Mouse (Mus musculus): Measurements from ENCODE around the gene Fbxo11. TPM values are rescaled to one million over a fixed set of nuclear protein-coding genes. Genes with fewer than 3 reads are reported as not detected.

The Fbxo11 gene
- total and polyA plus RNA-seq, 2 experiments from 2014 or later: 8.7 to 11.4 TPM

DNA sequence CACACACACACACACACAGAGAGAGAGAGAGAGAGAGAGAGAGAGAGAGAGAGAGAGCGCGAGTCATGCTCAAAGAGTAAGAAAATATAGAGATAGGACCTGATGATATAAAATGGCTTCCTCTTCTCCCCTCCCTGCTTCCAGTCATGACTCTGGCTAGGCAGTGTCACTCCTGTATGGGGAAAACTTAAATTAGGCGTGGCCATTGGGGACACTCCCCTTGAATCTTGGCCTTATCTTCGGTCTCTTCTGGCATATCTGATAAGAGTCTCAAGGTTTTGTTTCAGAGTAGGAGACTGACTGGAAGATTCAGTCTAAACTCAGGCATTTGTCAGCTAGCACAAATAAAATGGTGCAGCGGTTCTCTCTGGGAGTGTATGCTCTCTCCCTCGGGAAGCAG lies 16.4 kb upstream of the Fbxo11 start:
- Histone ChIP-seq H3K4me3 (ENCODE audit: low read depth, low read length) (no peak overlapping the region), H3K9ac (replicated peaks; ENCODE audit: low read depth, low read length) (no peak overlapping the region), H3K4me2 (ENCODE audit: low read depth, low read length) (no peak overlapping the region), H3K27me3 (ENCODE audit: control insufficient read depth, insufficient read depth, low read length) (no peaks in the 10 kb centered on the region), H3K4me1 (ENCODE audit: control insufficient read depth, insufficient read depth) (no peaks in the 10 kb centered on the region), H3K9me3 (replicated peaks; ENCODE audit: control insufficient read depth, low read length) (no peaks in the 10 kb centered on the region), H3K36me3 (replicated peaks; ENCODE audit: control insufficient read depth, insufficient read depth, low read length) (no peaks in the 10 kb centered on the region), H3K27ac (ENCODE audit: low read depth) (no peak overlapping the region)
- WGBS: 81% methylated on average over 6 of the region's 6 CpGs
- DNase-seq (ENCODE audit: low spot score) (no peak), ATAC-seq (ENCODE audit: insufficient read depth, low read depth) (no peak)
- TF ChIP-seq CTCF (IDR thresholded peaks at IDR 0.05; ENCODE audit: low read depth) (no peak), EP300 (IDR thresholded peaks at IDR 0.05; ENCODE audit: low read depth) (no peak)

GRCm38 (mm10) chr17:88079771-88080170 lies 14.7 kb upstream of the Fbxo11 start:
- no peaks in the 10 kb centered on the region for H3K36me3 ChIP-seq (replicated peaks; ENCODE audit: control insufficient read depth, insufficient read depth, low read length)
- H3K4me1 ChIP-seq (ENCODE audit: control insufficient read depth, insufficient read depth): no peaks in the 10 kb centered on the region
- no peak overlapping the region for H3K4me2 ChIP-seq (ENCODE audit: low read depth, low read length)
- H3K9ac ChIP-seq (replicated peaks; ENCODE audit: low read depth, low read length): no peak overlapping the region
- no peaks in the 10 kb centered on the region for H3K9me3 ChIP-seq (replicated peaks; ENCODE audit: control insufficient read depth, low read length)
- TF ChIP-seq CTCF (IDR thresholded peaks at IDR 0.05; ENCODE audit: low read depth): no peak
- no peak for TF ChIP-seq EP300 (IDR thresholded peaks at IDR 0.05; ENCODE audit: low read depth)
- WGBS: 84% methylated on average over 8 of the region's 8 CpGs
- H3K4me3 ChIP-seq (ENCODE audit: low read depth, low read length): no peak overlapping the region
- no peaks in the 10 kb centered on the region for H3K27me3 ChIP-seq (ENCODE audit: control insufficient read depth, insufficient read depth, low read length)
- DNase-seq (ENCODE audit: low spot score) (no peak), ATAC-seq (ENCODE audit: insufficient read depth, low read depth) (no peak)
- no peak overlapping the region for H3K27ac ChIP-seq (ENCODE audit: low read depth)

DNA sequence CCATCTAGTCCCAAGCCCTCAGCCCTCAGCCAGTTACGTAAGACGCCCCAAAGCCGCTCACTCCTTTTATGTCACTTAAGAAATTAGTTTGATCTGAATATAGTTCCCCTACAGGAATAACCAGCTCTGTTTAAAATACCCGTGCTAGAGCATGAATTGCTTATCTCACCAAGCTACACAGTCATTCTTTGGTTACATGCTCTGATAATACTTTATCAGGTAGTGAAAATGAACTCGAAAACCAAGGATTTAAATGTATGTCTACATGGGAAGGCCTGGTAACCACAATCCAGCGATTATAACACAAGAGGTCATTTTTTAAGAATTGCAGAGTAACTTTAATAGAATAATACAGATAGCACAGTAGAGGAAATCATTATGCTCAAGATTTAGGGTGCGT lies 7.0 kb upstream of the Fbxo11 start:
- TF ChIP-seq CTCF (IDR thresholded peaks at IDR 0.05; ENCODE audit: low read depth) (no peak), EP300 (IDR thresholded peaks at IDR 0.05; ENCODE audit: low read depth) (no peak)
- H3K36me3 ChIP-seq (replicated peaks; ENCODE audit: control insufficient read depth, insufficient read depth, low read length): no peaks in the 10 kb centered on the region
- 76% methylated on average over 7 of the region's 7 CpGs for WGBS
- DNase-seq (ENCODE audit: low spot score) (no peak), ATAC-seq (ENCODE audit: insufficient read depth, low read depth) (no peak)
- H3K4me3 ChIP-seq (ENCODE audit: low read depth, low read length): no peak overlapping the region
- no peak overlapping the region for H3K9ac ChIP-seq (replicated peaks; ENCODE audit: low read depth, low read length)
- no peaks in the 10 kb centered on the region for H3K27me3 ChIP-seq (ENCODE audit: control insufficient read depth, insufficient read depth, low read length)
- no peaks in the 10 kb centered on the region for H3K4me1 ChIP-seq (ENCODE audit: control insufficient read depth, insufficient read depth)
- no peak overlapping the region for H3K27ac ChIP-seq (ENCODE audit: low read depth)
- no peak overlapping the region for H3K4me2 ChIP-seq (ENCODE audit: low read depth, low read length)
- H3K9me3 ChIP-seq (replicated peaks; ENCODE audit: control insufficient read depth, low read length): no peaks in the 10 kb centered on the region

DNA sequence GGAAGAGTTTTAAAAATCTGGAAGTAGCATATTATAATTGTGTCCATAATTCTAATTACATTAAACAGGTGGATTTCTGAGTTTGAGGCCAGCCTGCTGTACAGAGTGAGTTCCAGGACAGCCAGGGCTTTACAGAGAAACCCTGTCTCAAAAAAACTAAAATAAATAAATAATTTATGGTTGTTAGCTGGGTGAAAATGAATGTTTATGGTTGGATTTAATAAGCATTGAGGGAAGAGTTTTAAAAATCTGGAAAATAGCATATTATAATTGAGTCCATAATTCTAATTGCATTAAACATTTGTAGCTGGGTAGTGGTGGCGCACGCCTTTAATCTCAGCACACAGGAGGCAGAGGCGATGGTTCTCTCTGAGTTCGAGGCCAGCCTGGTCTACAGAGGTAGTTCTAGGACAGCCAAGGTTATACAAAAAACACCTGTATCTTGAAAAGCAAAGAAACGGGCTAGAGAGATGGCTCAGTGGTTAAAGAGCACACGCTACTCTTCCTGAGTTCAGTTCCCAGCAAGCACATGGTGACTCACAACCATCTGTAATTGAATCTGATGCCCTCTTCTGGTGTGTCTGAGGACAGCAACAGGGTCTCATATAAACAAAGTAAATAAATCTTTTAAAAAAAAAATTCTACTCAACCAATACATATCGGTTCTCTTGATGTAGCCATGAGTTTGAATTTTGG lies 3.1 kb upstream of the Fbxo11 start:
- TF ChIP-seq EP300 (IDR thresholded peaks at IDR 0.05; ENCODE audit: low read depth): no peak
- 88% methylated on average over 7 of the region's 7 CpGs for WGBS
- Histone ChIP-seq H3K27ac (ENCODE audit: low read depth) (no peak overlapping the region), H3K4me2 (ENCODE audit: low read depth, low read length) (no peak overlapping the region), H3K36me3 (replicated peaks; ENCODE audit: control insufficient read depth, insufficient read depth, low read length) (no peaks in the 10 kb centered on the region), H3K9me3 (replicated peaks; ENCODE audit: control insufficient read depth, low read length) (no peaks in the 10 kb centered on the region), H3K27me3 (ENCODE audit: control insufficient read depth, insufficient read depth, low read length) (no peaks in the 10 kb centered on the region), H3K9ac (replicated peaks; ENCODE audit: low read depth, low read length) (no peak overlapping the region), H3K4me3 (ENCODE audit: low read depth, low read length) (no peak overlapping the region), H3K4me1 (ENCODE audit: control insufficient read depth, insufficient read depth) (no peaks in the 10 kb centered on the region)
- ATAC-seq (ENCODE audit: insufficient read depth, low read depth) (no peak), DNase-seq (ENCODE audit: low spot score) (no peak)

- TF ChIP-seq CTCF (IDR thresholded peaks at IDR 0.05; ENCODE audit: low read depth) (0 out of 2 replicates have a peak, but pooled peaks have one; percentile 18), EP300 (IDR thresholded peaks at IDR 0.05; ENCODE audit: low read depth) (no peak)
- peak overlapping the region; percentile 100 for H3K27ac ChIP-seq (ENCODE audit: low read depth)
- H3K4me1 ChIP-seq (ENCODE audit: control insufficient read depth, insufficient read depth): peaks cover 5% of the 10 kb centered on the region
- ATAC-seq (ENCODE audit: insufficient read depth, low read depth) (no peak), DNase-seq (ENCODE audit: low spot score) (no peak)
- H3K27me3 ChIP-seq (ENCODE audit: control insufficient read depth, insufficient read depth, low read length): no peaks in the 10 kb centered on the region
- peak overlapping the region; percentile 86 for H3K4me3 ChIP-seq (ENCODE audit: low read depth, low read length)
- 79% methylated on average over 4 of the region's 4 CpGs for WGBS
- H3K9me3 ChIP-seq (replicated peaks; ENCODE audit: control insufficient read depth, low read length): no peaks in the 10 kb centered on the region
- H3K36me3 ChIP-seq (replicated peaks; ENCODE audit: control insufficient read depth, insufficient read depth, low read length): no peaks in the 10 kb centered on the region
- peak overlapping the region; percentile 72 for H3K4me2 ChIP-seq (ENCODE audit: low read depth, low read length)
- H3K9ac ChIP-seq (replicated peaks; ENCODE audit: low read depth, low read length): no peak overlapping the region
These were observed 2.3 kb upstream of the Fbxo11 start for GRCm38 (mm10) chr17:88067202-88067901.
